ENCODE assay signal across 12 mouse cellular contexts in the genomic region with DNA sequence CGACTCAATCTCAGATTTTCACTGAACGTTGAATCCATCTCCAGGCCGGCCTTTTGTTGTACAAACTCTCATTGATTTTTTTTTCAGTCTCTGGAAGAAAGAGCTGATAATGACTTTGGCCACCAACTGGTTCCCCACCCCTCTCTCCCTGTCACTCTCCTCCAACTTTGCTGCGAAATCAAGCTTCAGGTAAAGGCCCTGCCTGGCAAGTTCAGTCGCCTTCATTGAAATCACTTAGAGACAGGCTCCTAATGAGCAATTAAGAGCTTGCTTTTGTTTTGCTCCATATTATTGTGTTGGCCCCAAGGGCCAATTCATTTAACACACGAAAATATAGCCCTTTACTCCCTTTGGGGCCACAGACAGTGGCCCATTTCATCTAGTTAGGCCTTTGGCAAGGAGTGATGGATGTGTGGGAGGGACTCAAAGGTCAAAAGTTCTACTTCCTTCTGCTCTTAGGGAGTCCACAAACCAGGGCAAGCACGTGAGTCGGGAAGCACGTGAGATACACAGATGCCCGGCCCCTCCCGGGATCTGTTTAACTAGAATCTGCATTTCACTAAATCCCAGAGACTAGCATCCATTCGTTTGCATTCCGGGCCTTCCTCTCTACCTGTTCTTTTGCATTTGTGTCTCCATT.
A peak's percentile ranks its signal among the peaks of the same experiment; 100 is the strongest.
DNase-seq lines count a peak whose midpoint lies in the region; ATAC-seq and TF ChIP-seq lines count a peak whose summit lies in the region.
"Had no signal": no experiment of that assay in that cellular context is flagged by ENCODE, and none has a peak within 500 bp of the region (broad histone marks: within the 10 kb centered on the region; RNA-seq: fewer than 3 reads in every experiment).

No protein-coding gene starts in this region.

- peaks cover 32% of the 10 kb centered on the region for H3K4me1 ChIP-seq in E14TG2a.4 (replicated peaks; ENCODE audit: low read depth, low read length)
- H3K4me1 ChIP-seq in embryonic facial prominence, embryonic 10.5 days, result peaks cover 73% of the 10 kb centered on the region
- H3K4me1 ChIP-seq in hindbrain, embryonic 16.5 days (ENCODE audit: control insufficient read depth, insufficient read depth, low read depth, low read length), result peaks cover 9% of the 10 kb centered on the region
- no peaks in the 10 kb centered on the region for H3K4me1 ChIP-seq in intestine, postnatal 0 days (replicated peaks; ENCODE audit: control insufficient read depth, insufficient read depth, low read length)

- no peaks in the 10 kb centered on the region for H3K36me3 ChIP-seq in E14TG2a.4 (ENCODE audit: insufficient read depth, low read length)
- no peaks in the 10 kb centered on the region for H3K36me3 ChIP-seq in embryonic facial prominence, embryonic 10.5 days (replicated peaks)
- H3K36me3 ChIP-seq in hindbrain, embryonic 16.5 days (ENCODE audit: control insufficient read depth, insufficient read depth, low read length), result no peaks in the 10 kb centered on the region
- no peaks in the 10 kb centered on the region for H3K36me3 ChIP-seq in intestine, postnatal 0 days (ENCODE audit: control insufficient read depth, insufficient read depth)

- DNase-seq in cerebellum, adult 9-10 months, result peak; percentile 32
- DNase-seq in cerebellum, adult 8-10 months, result no peak
- peak; percentile 65 for DNase-seq in embryonic facial prominence, embryonic 10.5 days (ENCODE audit: low spot score)
- DNase-seq in adrenal gland, adult 18-20 months (ENCODE audit: low spot score in 2 of 2), result no peak
- DNase-seq in urinary bladder, postnatal 4 days (ENCODE audit: low spot score in 2 of 2), result no peak
- DNase-seq: adrenal gland, postnatal 36 days; thymus, postnatal 4 days had no signal

- no peak for ATAC-seq in hindbrain, embryonic 16.5 days
- no peak for ATAC-seq in intestine, postnatal 0 days
- ATAC-seq: inflammation-experienced regulatory T-cells, adult 6 months had no signal

- no peak overlapping the region for H3K9ac ChIP-seq in hindbrain, embryonic 16.5 days (ENCODE audit: low read depth, low read length)
- H3K9ac ChIP-seq in intestine, postnatal 0 days (ENCODE audit: low read depth, low read length), result no peak overlapping the region
- H3K9ac ChIP-seq: liver, embryonic 14.5 days had no signal

- H3K27me3 ChIP-seq in E14TG2a.4 (ENCODE audit: insufficient read depth, low read length), result no peaks in the 10 kb centered on the region
- H3K27me3 ChIP-seq in embryonic facial prominence, embryonic 10.5 days (replicated peaks; ENCODE audit: low read depth, poor library complexity, severe bottlenecking), result no peaks in the 10 kb centered on the region
- no peaks in the 10 kb centered on the region for H3K27me3 ChIP-seq in hindbrain, embryonic 16.5 days (replicated peaks; ENCODE audit: control insufficient read depth, insufficient read depth, low read length)
- no peaks in the 10 kb centered on the region for H3K27me3 ChIP-seq in intestine, postnatal 0 days (replicated peaks; ENCODE audit: control insufficient read depth, insufficient read depth, low read length)

- no peaks in the 10 kb centered on the region for H3K9me3 ChIP-seq in E14TG2a.4 (ENCODE audit: low read length)
- no peaks in the 10 kb centered on the region for H3K9me3 ChIP-seq in embryonic facial prominence, embryonic 10.5 days
- H3K9me3 ChIP-seq in hindbrain, embryonic 16.5 days (ENCODE audit: control insufficient read depth, low read length), result no peaks in the 10 kb centered on the region
- no peaks in the 10 kb centered on the region for H3K9me3 ChIP-seq in intestine, postnatal 0 days (ENCODE audit: control insufficient read depth)

- H3K4me3 ChIP-seq in E14TG2a.4 (replicated peaks; ENCODE audit: low read length), result peak overlapping the region; percentile 8; the same call in 1 of the 2 replicates
- no peak overlapping the region for H3K4me3 ChIP-seq in embryonic facial prominence, embryonic 10.5 days
- no peak overlapping the region for H3K4me3 ChIP-seq in hindbrain, embryonic 16.5 days (ENCODE audit: low read length)
- H3K4me3 ChIP-seq in intestine, postnatal 0 days (ENCODE audit: low read depth, low read length), result no peak overlapping the region

- WGBS in embryonic facial prominence, embryonic 10.5 days, result 40% methylated on average over 13 of the region's 13 CpGs
- 19% methylated on average over 13 of the region's 13 CpGs for WGBS in hindbrain, embryonic 16.5 days
- 46% methylated on average over 13 of the region's 13 CpGs for WGBS in intestine, postnatal 0 days

- H3K27ac ChIP-seq in embryonic facial prominence, embryonic 10.5 days (replicated peaks), result peak overlapping the region; percentile 32; the same call in 1 of the 2 replicates
- H3K27ac ChIP-seq in hindbrain, embryonic 16.5 days (ENCODE audit: low read depth, low read length), result peak overlapping the region; percentile 16; the same call in 1 of the 2 replicates
- H3K27ac ChIP-seq in intestine, postnatal 0 days (ENCODE audit: low read depth, low read length), result no peak overlapping the region
- H3K27ac ChIP-seq: liver, embryonic 14.5 days had no signal

- no peak for TF ChIP-seq CTCF in E14TG2a.4 (conservative IDR thresholded peaks at IDR 0.05; ENCODE audit: low read length)
- TF ChIP-seq CTCF in intestine, postnatal 0 days (IDR thresholded peaks at IDR 0.05; ENCODE audit: low read depth), result no peak

- H3K4me2 ChIP-seq in hindbrain, embryonic 16.5 days (ENCODE audit: low read length), result no peak overlapping the region
- no peak overlapping the region for H3K4me2 ChIP-seq in intestine, postnatal 0 days (replicated peaks; ENCODE audit: low read depth)

Comparison
In these comparisons a context has a peak if more than half of its experiments do, and no peak if none do; other contexts are left out.
1. DNase-seq: peak in cerebellum, adult 9-10 months (single experiment) and embryonic facial prominence, embryonic 10.5 days (single experiment); none in cerebellum, adult 8-10 months (single experiment), adrenal gland, adult 18-20 months (0 of 2) and urinary bladder, postnatal 4 days (0 of 2).